Mouse (Mus musculus) midbrain, embryonic 11.5 days (tissue): ENCODE measurements around the gene Gbp4. TPM values are rescaled to one million over a fixed set of nuclear protein-coding genes. Genes with fewer than 3 reads are reported as not detected.
"Not testable (repeated sequence)": the region's sequence is repeated elsewhere in the genome, so short reads cannot be mapped to it uniquely, and the experiment has no call there.

Experiments used
- ATAC-seq: fragments of 200-750 bp; cut with Nextera tagmentation; 2 replicates; pipeline ENCODE4 v1.8.0; 2017; ENCODE audit warnings: moderate TSS enrichment, moderate library complexity; ENCODE audit not compliant: low FRiP score
- DNase-seq: peaks from one replicate; pipeline ENCODE4 v3.0.0; 2015; ENCODE audit warnings: low spot score; ENCODE audit errors: missing footprints
- H3K27ac ChIP-seq: fragments of 300-500 bp; sonication (generic); 2 replicates; pipeline ENCODE4 v1.5.1; 2014; ENCODE audit warnings: low read depth, low read length
- H3K27me3 ChIP-seq: fragments of 300-500 bp; sonication (generic); 2 replicates; pipeline ENCODE4 v1.6.1; 2014; ENCODE audit warnings: mild to moderate bottlenecking, low read length, moderate library complexity, mixed read lengths; ENCODE audit not compliant: control insufficient read depth, insufficient read depth
- H3K36me3 ChIP-seq: fragments of 300-500 bp; sonication (generic); 2 replicates; pipeline ENCODE4 v1.6.1; 2014; ENCODE audit warnings: mild to moderate bottlenecking, low read length, moderate library complexity, mixed read lengths; ENCODE audit not compliant: control insufficient read depth, insufficient read depth
- H3K4me1 ChIP-seq: fragments of 300-500 bp; sonication (generic); 2 replicates; pipeline ENCODE4 v1.6.1; 2014; ENCODE audit warnings: low read length; ENCODE audit not compliant: control insufficient read depth, insufficient read depth
- H3K4me2 ChIP-seq: fragments of 300-500 bp; sonication (generic); 2 replicates; pipeline ENCODE4 v1.6.1; 2014; ENCODE audit warnings: mild to moderate bottlenecking, moderate library complexity
- H3K4me3 ChIP-seq: fragments of 300-500 bp; sonication (generic); 2 replicates; pipeline ENCODE4 v1.5.1; 2014; ENCODE audit warnings: low read depth, low read length
- H3K9ac ChIP-seq: fragments of 300-500 bp; sonication (generic); 2 replicates; pipeline ENCODE4 v1.6.1; 2014; ENCODE audit warnings: low read length
- H3K9me3 ChIP-seq: fragments of 300-500 bp; sonication (generic); 2 replicates; pipeline ENCODE4 v1.6.1; 2016; ENCODE audit warnings: low read length; ENCODE audit not compliant: control insufficient read depth
- WGBS: fragments of 180-500 bp; shearing (Covaris S2); extraction: QIAGEN DNeasy Blood & Tissue Kit; methylation state at CpG from one replicate; pipeline ENCODE4 v1.1.7; 2014; 5-methylcytosine and 5-hydroxymethylcytosine counted together
- polyA plus RNA-seq: library from polyadenylated mRNA; unstranded; fragments of >200 nt; fragmentation: Nextera tagmentation; extraction: Ambion mirVana; gene quantifications from 2 replicates; pipeline ENCODE4 v1.2.1, GENCODE M21; 2014

Gbp4 gene
- polyA plus RNA-seq = 0.15 and 0.40 TPM in 2 replicates

GRCm38 (mm10) chr5:105139409-105140088 lies at the start of gene Gbp4, which contains the start of the genes Gbp9 and Gbp8:
TSS of gene Gbp4 (minus strand) at chr5:105139586.
TSS of gene Gbp9 (minus strand) at chr5:105139539.
TSS of gene Gbp8 (minus strand) at chr5:105139540.
- not testable (repeated sequence) for H3K9me3 ChIP-seq, H3K27me3 ChIP-seq, ATAC-seq, H3K36me3 ChIP-seq, H3K27ac ChIP-seq, H3K4me3 ChIP-seq, DNase-seq, H3K4me2 ChIP-seq, H3K9ac ChIP-seq, H3K4me1 ChIP-seq
- WGBS = 15% methylated on average over 2 of the region's 2 CpGs

- Histone ChIP-seq H3K27ac (no peak overlapping the region), H3K9me3 (no peaks in the 10 kb centered on the region), H3K9ac (no peak overlapping the region), H3K4me2 (no peak overlapping the region), H3K27me3 (no peaks in the 10 kb centered on the region), H3K36me3 (no peaks in the 10 kb centered on the region), H3K4me3 (no peak overlapping the region), H3K4me1 (no peaks in the 10 kb centered on the region)
- DNase-seq = no peak
- no peak for ATAC-seq
Observed at GRCm38 (mm10) chr5:105181446-105181845, 42.1 kb upstream of the Gbp4 start.

GRCm38 (mm10) chr5:105156582-105156981 lies 17.2 kb upstream of the Gbp4 start:
- no peaks in the 10 kb centered on the region for H3K27me3 ChIP-seq
- no peaks in the 10 kb centered on the region for H3K36me3 ChIP-seq
- 82% methylated on average over 5 of the region's 5 CpGs for WGBS
- H3K4me3 ChIP-seq = no peak overlapping the region
- ATAC-seq (no peak), DNase-seq (no peak)
- no peaks in the 10 kb centered on the region for H3K4me1 ChIP-seq
- no peaks in the 10 kb centered on the region for H3K9me3 ChIP-seq
- H3K4me2 ChIP-seq = no peak overlapping the region
- no peak overlapping the region for H3K27ac ChIP-seq
- H3K9ac ChIP-seq = no peak overlapping the region

GRCm38 (mm10) chr5:105154049-105154448 lies 14.7 kb upstream of the Gbp4 start:
- Histone ChIP-seq H3K4me3 (no peak overlapping the region), H3K27ac (no peak overlapping the region), H3K9me3 (no peaks in the 10 kb centered on the region), H3K4me2 (no peak overlapping the region), H3K36me3 (no peaks in the 10 kb centered on the region), H3K27me3 (no peaks in the 10 kb centered on the region), H3K4me1 (no peaks in the 10 kb centered on the region), H3K9ac (no peak overlapping the region)
- ATAC-seq (no peak), DNase-seq (no peak)

- not testable (repeated sequence) for H3K27ac ChIP-seq, H3K4me2 ChIP-seq, H3K36me3 ChIP-seq, ATAC-seq, H3K27me3 ChIP-seq, H3K4me1 ChIP-seq, H3K9ac ChIP-seq, DNase-seq, H3K9me3 ChIP-seq, H3K4me3 ChIP-seq
- 63% methylated on average over 2 of the region's 2 CpGs for WGBS
Observed at GRCm38 (mm10) chr5:105148062-105148461, 8.7 kb upstream of the Gbp4 start.

GRCm38 (mm10) chr5:105146447-105146846 lies 7.1 kb upstream of the Gbp4 start:
- Histone ChIP-seq H3K4me1 (no peaks in the 10 kb centered on the region), H3K36me3 (no peaks in the 10 kb centered on the region), H3K9ac (no peak overlapping the region), H3K4me2 (no peak overlapping the region), H3K4me3 (no peak overlapping the region), H3K27ac (no peak overlapping the region), H3K9me3 (no peaks in the 10 kb centered on the region), H3K27me3 (no peaks in the 10 kb centered on the region)
- no peak for ATAC-seq
- no peak for DNase-seq

GRCm38 (mm10) chr5:105145731-105146130 lies 6.3 kb upstream of the Gbp4 start:
- H3K9me3 ChIP-seq = not testable (repeated sequence)
- WGBS = 63% methylated on average over 3 of the region's 3 CpGs

GRCm38 (mm10) chr5:105140089-105140810 lies 864 bp upstream of the Gbp4 start:
- not testable (repeated sequence) for H3K4me3 ChIP-seq, H3K27me3 ChIP-seq, DNase-seq, H3K4me1 ChIP-seq, H3K9ac ChIP-seq, H3K4me2 ChIP-seq, H3K9me3 ChIP-seq, H3K27ac ChIP-seq, ATAC-seq, H3K36me3 ChIP-seq
- WGBS = 38% methylated on average over 2 of the region's 2 CpGs

More at GRCm38 (mm10) chr5:105145731-105146130, 6.3 kb upstream of the Gbp4 start:
- H3K9ac ChIP-seq, H3K27ac ChIP-seq, ATAC-seq, H3K36me3 ChIP-seq, H3K4me1 ChIP-seq, H3K4me2 ChIP-seq, DNase-seq, H3K4me3 ChIP-seq, H3K27me3 ChIP-seq: not testable (repeated sequence)

- H3K27ac ChIP-seq = no peak overlapping the region
- H3K27me3 ChIP-seq = no peaks in the 10 kb centered on the region
- WGBS = 86% methylated on average over 1 of the region's 1 CpGs
- H3K9ac ChIP-seq = no peak overlapping the region
- H3K4me1 ChIP-seq = no peaks in the 10 kb centered on the region
- ATAC-seq (no peak), DNase-seq (no peak)
- no peaks in the 10 kb centered on the region for H3K9me3 ChIP-seq
- no peak overlapping the region for H3K4me3 ChIP-seq
- no peak overlapping the region for H3K4me2 ChIP-seq
- no peaks in the 10 kb centered on the region for H3K36me3 ChIP-seq
Observed at GRCm38 (mm10) chr5:105138906-105139305, 480 bp downstream of the Gbp4 start.
